Mouse (Mus musculus) spleen, adult 12 weeks (tissue): ENCODE measurements around the gene Cnksr3.

Source experiments
- DNase-seq: peaks from one replicate; pipeline ENCODE4 v3.0.0; 2022; ENCODE audit warnings: low spot score

Gene Cnksr3

DNA sequence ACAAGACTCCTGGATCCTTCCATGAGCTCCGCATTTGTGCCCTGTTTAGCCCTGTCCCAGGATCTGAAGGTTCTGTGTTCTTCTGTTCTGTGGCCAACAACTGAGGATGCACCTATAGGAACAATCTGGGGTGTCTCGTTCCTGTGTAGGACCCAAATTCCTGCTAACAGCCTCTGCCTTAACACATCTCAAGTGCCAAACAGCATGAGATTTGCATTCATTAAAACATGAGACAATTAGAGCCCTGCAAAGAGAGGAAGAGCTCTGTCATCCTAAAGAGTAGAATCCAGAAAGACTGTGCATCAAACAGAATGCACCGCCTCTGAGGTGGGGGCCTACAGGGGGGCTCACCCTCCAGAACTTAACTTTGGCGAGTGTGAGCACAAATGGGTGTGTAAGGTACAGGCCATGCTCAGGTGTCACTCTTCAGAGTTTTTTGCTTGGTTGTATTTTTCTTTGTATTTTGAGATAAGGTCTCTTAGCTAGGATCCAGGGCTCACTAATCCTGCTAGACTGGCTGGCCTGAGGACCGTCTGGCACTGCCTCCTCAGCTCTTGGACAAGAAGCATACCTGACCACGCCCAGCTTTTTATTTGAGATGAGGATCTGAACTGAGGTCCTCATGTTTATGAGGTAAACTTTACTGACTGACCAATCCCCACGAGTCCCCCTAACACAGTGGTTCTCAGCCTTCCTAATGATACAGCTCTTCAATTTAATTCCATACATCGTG, 15.2 kb downstream of the Cnksr3 start:
- DNase-seq: no peak

DNA sequence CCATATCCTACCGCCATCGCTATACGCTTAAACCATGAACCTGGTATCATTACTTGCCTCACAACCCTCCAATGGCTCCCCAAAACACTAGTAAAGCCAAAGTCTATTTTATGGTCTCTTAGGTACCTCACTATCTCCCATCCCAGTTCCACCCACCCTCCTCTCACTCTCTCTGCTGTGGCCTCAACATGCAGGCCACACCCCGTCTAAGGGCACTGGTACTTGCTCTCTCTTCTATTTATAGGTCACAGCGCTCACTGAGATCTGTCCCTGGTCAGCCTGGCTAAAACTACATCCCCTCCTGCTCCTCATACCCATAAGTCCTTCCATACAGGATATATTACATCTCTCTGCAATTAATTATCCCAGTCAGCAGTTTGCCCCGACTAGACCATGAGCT, 16.1 kb downstream of the Cnksr3 start:
- DNase-seq: no peak

DNA sequence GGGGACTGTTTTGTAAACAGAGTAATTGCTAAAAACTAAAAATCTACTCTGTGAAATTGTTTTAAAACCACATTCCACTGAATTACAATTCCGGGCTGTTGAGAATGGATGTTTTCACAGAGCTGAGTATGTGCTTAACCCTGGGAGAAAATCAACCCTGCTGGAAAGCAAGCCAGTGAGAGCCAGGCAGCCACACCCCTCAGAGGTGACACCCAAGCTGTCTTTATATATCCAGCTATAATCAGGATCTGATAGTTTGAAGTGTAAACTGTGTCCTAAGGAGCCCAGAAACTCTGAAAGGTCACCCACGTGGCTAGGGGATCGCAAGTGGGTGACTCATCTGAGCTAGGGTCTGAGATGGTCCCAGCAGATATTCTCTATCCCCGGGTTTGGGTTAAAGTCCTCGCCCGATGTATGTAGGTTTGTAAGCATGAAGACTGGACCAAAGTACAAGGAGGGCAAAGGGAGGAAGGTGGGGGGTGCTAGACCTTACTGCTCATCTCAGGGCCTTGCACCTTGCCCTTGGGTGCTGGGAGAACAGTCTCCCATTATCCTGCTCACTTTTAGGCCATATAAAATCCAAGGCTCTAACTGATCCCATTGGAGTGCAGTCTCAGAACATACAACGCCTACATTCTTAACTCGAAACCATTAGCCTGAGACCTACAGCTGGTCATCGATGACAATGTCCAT, 20.2 kb downstream of the Cnksr3 start:
- no peak for DNase-seq

DNA sequence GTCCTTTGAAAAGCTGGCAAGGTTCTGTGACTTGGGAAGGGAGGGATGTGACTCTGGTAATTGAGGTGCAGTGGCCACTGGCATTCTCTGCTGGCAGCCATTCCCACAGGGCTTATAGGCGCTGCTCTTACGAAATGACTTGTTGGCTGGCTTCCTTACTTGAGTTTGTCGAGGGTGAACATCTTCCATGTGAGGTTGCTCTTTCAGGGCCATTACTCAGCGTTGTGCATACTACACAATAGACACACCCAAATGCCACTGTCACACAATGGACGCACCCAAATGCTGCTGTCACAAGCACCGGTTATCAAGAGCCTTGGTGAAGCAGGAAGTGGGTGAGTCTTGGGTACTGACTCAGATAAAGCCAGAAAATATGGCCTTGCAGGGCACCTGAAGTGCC, 22.8 kb downstream of the Cnksr3 start:
- no peak for DNase-seq

DNA sequence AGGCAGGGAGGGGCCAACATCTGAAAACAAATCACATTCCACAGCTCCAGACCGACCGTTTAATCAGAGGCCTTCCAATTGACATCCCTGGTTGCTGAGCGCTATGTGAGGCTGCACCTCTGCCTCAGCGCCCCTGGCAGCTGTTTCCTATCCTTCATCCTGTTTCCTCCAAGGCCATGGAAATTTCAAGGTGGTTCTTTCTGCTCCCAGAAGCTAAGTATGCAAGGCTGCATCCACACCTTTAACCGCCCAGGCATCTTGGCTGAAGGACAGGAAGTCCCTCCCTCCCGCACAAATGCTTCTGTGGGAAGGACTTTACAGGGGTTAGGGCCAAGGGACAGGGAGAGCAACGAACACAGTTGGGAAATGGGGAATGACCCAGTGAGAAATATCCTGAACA, 24.2 kb downstream of the Cnksr3 start:
- DNase-seq: no peak

DNA sequence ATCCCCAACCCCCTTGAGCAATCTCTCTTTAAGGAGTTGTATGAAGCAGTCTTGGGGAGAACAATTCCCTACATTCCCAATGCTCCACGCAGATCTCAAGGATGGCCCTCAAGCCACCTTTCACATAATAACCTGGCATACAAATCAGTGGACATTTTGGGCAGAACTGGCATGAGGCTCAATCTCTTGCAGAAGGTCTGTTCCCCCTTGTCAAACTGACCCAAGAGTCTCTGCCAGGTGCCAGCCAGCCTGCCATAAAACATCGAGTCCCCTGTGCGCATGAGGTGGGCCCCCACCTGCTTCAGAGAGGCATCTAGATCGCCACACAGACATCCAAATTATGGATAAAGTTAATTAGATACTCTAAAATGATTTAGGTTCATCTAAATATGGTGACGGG, 25.0 kb downstream of the Cnksr3 start:
- no peak for DNase-seq

DNA sequence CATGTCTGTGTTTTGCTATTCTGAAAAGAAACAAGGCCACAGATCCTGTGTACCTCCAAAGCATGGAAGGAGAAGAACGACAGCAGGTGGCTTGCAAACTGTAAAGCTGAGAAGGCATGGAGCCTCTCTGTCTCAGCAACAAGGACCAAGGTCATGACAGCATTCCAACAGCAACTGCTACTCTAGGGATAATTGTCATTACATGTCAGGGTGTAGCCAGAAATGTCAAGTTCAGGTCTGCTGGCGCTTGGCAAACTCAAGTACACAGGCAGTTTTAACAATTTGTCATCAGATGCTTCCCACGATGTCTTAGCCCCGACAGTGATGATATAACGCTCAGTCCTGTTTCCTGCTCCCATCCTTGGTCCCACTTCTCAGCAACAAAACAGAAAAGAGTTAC, 26.0 kb downstream of the Cnksr3 start:
- DNase-seq: no peak

DNA sequence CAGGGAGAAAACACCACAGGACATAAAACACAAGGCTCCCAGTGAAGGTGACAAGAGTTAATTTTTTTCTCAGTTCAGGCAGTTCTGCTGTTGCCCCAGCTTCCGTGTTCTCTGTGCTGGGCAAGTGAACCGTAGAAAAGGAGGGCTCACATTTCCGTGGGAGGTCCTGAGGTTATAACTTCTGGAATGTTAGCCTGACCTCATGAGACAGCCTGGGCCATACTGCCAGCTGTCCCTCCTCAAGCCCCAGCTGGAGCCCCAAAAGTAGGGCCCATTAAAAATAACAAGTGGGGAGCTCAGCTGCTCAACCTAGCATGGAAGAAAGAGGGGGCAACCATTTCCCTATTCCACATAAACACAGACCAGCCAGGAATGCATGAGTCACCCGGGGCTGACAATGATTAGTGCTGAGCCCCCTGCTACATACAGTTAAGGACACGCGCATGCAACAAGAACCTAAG, 28.8 kb downstream of the Cnksr3 start:
- no peak for DNase-seq

DNA sequence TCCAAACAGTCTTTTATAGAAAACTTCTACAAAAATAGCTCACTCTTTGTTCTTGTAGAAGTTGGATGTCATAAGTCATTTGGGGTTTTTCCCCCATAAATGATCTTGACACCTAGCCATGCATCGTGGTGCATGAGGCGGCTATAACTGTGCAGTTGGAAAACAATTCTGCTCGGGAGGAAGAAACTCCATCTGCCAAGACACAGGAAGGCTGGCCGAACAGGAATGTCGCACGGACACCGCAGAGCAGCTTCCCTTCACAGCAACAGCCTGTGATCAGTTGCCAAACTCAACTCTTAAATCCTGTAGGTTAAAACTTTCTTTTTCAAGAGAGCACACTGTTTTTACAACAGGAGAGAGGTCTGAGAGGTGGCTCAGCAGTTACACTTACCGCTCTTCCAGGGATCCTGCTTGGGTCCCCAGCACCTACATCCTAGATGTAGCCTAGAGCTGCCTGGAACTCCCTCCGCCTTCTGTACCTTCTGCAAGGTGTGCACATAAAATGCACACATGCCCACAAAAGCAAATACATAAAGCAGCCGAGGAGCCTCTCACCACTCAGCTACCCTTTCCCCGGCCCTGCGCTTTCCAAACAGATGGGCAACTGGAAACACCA, 29.4 kb downstream of the Cnksr3 start:
- no peak for DNase-seq

DNA sequence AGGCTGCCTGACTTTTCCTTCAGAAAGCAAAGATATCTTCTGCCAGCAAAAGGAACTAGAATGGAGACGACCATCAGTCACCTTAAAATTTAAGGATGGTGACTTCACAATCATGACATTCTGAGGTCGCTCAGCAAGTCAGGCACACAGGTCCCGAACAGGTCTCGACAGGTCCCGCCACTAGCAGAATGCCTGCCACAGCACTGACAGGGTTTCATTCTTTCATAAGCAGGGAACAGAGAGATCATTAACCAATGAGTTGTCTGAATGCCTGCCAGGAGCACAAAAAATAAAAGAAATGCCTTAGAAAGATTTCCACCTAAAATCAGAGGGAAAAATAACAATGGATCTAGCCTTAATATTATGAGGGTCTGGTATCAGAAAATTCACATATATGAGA, 31.7 kb downstream of the Cnksr3 start:
- DNase-seq: no peak

DNA sequence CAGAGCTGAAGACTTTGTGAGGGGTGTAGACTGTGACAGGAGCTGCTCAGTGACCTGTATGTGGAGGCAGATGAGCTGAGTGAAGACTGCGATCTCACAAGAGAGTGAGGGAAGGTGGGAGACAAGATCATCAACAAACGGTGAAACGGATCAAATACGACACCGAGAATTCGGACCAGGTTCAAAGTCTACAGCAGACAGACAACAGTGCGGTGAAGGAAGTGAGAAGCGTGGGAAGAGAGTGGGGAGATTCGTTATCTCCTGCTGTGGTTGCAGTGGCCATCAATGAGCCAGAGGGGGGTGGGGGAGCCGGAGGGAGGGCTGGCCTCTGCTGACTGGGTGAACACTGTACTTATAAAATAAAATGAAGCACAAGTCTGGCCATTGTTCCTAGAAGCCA, 33.5 kb downstream of the Cnksr3 start:
- no peak for DNase-seq

DNA sequence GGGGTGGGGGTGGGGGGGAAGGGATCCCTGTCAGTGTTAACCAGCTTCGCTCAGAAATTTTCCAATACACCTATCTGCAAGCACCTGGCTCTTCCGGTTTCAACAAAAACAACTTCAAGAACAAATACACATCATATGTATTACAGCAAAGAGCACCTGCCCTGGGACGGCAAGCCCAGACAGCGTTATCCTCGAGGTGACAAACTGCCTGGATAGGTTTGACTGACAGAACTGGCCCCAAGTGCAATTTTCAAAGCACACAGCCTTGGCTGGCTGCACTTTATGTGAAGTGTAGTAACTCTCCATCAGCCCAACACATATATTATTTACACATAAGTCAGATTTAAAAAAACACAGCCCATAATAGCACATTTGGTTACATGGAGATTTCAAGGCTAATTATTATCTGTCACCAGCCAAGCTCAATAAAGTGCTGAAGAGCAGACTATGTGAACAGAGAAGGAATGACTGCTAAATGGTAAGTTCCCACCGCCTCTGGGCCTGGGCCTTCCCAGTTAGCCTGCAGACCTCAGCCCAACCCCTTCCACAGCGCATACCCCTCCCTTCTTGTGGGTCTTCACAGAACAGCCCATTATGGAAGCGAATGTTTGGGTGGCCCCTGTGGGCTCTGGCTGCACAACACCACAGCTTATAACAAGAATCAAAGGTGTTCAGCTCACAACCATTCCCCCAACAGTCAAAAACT, 35.7 kb downstream of the Cnksr3 start:
- no peak for DNase-seq

DNA sequence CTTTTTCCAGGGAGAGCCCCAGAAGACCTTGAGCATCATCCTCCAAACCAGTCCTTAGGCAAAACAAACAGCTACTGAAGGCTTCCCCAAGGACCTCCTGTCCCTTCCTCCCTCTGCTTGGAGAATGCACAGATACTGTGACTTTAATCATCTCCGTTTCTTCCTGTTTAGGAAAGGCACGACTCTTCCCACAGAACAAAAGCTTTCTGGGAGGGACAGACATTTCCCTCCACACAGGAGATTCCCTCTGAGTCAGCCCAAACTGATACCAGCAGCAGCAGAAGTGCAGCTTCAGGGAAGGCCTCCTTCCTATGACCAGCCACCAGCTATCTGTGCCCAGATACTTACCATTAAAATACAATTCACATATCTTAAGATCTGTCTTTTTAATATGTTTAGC, 37.6 kb downstream of the Cnksr3 start:
- DNase-seq: no peak

DNA sequence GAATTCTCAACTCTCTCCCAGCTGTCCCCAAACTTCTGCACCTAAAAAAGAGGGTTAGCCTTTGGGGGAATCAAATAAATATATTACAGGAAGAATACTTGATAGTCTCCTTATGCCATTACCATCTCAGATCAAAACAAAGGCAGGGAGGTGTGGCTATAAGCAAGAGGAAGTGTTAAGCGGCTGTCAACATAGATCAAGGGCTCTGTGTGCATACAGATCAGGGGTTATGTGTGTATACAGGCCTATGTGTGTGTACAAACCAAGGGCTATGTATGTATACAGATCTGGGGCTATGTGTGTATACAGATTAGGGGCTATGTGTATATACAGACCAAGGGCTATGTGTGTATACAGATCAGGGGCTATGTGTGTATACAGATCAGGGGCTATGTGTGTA, 38.9 kb downstream of the Cnksr3 start:
- no peak for DNase-seq

DNA sequence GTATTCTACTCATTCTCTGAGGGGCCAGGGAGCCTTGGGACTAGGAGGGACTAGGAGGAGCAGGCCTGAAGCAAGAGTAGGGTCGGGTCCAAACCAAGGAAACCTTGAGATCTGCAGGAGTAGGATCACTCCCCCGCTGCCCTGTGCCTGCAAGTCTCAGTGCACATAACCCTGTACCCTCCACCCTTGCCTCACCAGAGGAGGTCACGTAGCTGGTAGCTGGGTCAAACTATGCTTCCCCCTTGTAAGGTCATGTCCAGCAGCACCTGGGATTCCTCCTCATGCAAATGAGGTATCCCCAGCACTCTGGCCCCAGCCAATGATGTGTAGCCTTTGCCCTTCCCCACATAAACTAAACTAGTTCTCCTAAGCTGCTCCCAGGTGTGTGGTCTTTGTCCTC, 41.6 kb downstream of the Cnksr3 start:
- DNase-seq: no peak

DNA sequence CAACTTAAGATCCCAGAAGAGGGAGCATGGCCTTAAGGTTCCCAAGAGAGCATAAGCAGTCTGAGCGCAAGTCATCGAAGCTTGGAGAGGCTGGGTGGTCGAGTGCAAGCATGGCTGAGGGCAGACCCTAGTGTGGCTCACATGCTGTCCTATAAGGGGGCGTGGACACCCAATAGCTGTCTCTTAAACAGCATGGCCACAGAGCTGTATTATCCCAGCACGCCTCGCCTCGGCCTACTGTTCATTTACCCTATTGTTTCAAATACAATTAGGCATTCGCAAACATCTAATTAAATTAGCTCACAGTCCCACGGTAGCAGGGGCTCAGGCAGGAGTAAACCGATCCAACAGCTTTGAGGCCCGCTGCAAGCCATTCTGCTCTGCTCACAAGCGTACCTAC, 49.0 kb downstream of the Cnksr3 start:
- no peak for DNase-seq

DNA sequence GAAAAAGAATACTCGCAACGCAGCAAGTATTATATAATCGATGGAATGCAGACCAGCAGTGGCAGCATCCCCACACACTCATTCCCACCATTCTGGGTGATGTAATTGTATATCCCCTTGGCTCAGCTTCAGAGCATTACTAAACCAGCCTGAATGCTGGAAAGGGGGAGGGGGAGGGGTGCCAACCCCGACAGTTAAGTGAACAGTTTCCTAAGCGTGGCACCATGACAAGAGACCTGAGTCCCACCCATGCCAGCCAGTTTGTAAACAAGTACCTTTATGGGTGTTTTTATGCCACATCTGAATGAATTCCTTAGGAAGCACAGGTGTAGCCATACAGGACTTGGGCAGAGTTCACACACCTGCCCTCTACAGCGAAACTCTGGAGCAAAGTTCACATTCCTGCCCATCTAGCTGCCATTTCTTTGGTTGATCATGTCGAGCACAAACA, 53.0 kb downstream of the Cnksr3 start:
- no peak for DNase-seq

DNA sequence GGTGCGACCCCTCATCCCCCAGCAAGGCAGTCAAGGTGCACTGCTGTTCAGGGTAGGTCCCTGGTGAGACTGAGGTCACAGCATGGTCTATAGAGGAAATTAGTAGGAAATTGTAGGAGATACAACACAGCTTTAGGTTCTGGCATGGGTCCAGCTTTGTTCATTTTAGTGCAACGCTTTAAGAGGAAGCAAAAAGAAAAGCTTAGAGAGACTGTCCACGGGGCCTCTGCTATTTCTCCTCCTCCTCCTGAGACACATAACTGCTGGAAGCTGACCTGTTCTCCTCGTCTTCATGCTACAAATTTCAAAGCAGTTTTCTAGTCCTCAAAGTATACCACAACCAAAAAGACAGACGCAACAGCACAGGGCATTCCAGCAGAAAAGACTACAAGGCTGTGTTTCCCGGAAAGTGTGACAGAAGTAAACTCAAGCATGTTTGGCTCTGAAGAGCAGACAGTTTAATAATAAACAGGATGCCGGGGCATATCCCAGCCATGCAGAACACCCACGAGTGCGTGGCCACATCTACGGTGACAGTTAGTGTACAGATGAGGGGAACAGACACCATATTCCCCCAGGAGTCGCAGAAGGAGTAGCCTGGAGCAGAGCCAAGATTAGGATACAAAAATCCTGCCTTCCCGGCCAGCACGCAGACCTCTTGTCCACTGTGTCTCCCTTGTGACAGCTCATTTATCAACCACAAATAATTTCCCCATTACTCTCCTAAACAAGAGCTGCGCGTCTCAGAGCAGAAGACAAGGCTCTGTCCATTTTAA, 53.6 kb downstream of the Cnksr3 start:
- DNase-seq: no peak

DNA sequence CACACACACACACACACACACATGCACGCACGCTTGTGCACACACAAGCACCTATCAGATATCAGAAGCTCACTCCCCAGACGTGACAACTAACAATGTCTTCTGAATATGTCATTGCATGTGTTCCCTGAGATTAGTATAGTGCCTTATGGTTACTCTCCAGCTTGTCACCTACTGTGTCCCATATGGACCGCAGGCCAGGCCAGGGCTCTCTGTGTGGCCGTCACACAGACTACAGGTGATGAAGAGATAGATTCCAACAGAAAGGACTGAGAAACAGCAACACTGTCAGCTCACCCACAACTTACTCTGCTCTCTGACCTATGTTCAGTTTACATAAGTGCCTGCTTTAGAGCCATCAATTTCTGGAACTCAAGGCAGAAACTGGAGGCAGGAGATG, 57.2 kb downstream of the Cnksr3 start:
- DNase-seq: no peak

DNA sequence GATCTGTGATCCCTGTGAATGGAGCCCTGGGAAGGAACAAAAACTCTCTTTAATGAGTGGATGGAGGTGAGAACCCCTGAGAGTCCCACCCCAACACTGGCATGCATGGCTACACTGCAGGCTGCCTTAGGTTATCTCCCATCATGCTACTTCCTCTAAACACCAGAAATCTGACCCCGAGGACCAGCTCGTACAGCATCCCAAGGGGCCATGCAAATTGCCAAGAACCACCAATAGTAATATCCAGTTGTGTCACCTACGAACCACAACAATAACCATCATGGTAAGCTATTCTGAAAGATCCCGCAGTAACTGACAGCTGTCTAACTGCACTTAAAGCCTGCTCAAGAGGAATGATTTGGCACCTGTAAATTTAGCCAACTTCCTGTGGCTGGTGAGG, 59.1 kb downstream of the Cnksr3 start:
- DNase-seq: no peak

DNA sequence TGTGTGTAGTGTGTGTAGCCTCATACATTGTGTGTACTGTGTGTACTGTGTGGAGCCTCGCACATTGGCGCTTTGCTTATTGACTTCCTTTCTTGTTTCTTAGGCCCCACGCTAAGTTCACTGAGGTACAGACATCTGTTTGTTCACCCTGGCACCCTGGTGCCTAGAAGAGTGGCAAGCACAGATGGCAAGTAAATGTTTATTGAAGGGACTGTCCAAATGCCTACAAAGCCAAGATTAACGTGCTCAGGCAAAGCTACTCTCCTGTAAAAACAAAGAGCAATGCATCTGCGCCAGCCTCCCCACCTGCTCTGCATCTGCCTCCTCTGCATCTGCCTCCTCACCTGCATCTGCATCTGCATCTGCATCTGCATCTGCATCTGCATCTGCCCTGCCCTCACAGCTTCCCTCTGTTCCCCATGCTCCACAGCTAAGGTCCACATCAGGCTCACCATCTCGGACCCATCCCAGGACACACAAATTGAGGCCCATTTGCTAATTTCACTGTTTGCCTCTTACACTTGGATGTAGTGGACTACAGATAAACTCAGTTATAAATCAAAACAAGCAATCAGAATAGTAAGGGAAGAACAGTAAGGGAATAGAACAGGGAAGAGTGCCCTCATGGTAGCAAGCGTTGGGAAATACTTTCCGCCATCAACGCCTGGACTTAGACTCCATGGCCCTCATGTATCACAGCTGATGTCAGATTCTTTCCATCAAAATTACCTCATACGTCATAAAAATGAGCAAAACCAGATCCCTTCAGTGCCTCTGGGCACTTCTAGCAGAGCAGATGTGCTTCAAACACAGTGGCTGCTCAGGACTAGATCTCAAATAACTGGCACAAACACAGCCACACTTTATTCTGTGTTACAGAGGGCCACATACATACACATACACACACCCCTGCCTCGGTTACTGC, 62.1 kb downstream of the Cnksr3 start:
- DNase-seq: no peak
